Mouse (Mus musculus): Measurements from ENCODE around the gene Tysnd1.

Gene Tysnd1

DNA sequence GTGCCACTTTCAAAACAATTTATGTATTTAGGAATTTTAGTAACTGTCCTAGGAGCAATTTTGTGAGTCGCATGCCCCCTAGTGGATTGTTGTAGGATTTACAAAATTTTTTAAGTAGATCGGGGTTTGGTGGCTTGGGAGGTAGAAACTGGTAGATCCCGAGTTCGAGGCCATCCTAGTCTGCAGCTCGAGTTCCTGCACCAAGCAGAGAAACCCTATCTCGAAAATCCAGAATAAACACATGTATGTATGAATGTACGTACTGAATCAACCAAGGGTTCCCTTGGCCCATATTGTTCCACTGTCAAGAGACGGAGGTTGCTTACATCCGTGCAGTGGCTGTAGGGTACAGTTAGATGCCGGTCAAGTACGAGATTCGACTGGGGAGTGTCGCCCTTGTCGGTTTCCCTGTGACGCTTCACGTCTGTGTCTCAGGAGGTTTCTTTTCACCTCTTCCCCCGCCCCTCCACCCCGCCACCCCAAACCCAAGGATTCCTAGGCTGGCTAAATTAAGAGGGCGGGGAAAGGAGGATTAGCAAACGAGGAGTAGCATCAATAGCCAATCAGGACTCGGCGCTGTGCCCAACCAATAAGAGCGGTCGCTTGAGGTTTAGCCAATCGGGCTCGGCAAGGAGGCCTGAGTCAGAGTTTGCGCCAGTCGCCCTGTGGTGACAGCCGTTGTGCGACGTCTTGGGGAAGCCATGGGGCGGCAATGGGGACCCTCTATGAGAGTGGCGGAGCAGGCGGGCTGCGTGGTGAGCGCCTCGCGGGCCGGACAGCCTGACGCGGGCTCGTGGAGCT lies at the start of gene Tysnd1:
Gene Tysnd1 (plus strand): TSS at position 645 of the 801 bp plus-strand sequence.
- DNase-seq (ENCODE audit: low spot score in 2 of 2), result peak; percentile 98 to 99

DNA sequence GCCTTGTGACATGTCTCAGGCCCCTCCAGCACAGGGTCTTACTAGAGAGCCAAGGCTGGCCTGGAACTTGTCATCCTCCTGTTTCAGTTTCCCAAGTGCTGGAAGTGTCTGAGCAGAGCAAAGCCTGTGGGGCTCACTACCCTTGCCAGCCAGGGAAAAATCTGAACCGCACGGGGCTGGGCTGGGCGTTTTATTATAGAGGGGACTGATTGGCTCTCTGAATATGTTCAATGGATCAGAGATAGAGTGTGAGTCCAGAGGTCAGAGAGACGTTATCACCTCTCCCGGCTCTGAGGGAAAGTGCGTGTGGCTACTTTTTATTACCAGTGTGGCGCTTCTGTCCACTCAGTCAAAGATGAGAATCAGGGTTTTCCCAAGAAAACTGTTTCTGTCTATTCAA lies 48.8 kb upstream of the Tysnd1 start:
- DNase-seq (ENCODE audit: low spot score in 2 of 2), result no peak

DNA sequence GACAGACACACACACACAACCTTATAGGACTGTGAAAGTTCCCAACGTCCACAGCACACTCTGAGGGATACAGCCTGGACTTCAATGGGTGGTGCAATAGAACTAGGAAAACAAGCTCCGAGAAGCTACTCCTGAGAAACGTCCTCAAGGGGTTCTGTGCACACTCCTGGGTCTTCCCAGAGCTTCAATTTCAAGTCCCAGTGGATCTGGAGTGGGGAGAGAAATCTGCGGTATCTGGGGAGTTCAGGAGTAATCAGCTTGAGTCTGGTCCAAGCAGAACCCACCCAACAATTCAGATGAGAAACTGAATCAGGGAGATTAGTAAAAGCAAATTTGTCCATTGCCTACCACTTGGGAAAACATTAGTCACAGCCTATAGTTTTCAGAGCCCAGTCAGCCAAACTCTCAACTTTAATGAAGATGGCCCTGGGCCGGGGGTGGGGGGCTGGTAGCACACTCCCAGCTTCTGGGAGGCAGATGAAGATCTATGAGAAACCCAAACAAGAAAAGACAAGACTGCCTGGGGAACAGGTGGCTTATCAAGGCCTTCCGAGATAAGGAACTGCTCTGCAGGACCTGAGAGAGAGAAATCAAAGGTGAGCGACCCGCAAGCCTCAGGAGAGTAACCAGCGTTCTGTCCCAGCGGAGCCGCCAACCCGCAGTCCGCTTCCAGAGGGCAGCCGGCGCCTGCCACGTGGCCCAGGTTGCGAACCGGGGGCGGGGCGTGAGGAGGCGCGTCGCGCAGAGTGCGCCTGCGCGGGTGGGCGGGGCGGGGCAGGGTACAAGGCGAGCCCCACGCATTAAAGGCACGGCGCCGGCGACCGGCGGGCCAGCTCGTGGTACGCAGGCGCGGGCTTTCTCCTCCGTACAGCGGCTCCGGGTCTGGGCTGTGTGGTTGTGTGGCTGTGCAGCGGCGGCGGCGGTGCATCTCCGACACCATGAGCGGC lies 47.3 kb upstream of the Tysnd1 start, which contains the start of gene Ppa1:
Gene Ppa1 (plus strand): TSS at position 763 of the 947 bp plus-strand sequence.
- DNase-seq (ENCODE audit: low spot score in 2 of 2), result peak; percentile 84 to 85

DNA sequence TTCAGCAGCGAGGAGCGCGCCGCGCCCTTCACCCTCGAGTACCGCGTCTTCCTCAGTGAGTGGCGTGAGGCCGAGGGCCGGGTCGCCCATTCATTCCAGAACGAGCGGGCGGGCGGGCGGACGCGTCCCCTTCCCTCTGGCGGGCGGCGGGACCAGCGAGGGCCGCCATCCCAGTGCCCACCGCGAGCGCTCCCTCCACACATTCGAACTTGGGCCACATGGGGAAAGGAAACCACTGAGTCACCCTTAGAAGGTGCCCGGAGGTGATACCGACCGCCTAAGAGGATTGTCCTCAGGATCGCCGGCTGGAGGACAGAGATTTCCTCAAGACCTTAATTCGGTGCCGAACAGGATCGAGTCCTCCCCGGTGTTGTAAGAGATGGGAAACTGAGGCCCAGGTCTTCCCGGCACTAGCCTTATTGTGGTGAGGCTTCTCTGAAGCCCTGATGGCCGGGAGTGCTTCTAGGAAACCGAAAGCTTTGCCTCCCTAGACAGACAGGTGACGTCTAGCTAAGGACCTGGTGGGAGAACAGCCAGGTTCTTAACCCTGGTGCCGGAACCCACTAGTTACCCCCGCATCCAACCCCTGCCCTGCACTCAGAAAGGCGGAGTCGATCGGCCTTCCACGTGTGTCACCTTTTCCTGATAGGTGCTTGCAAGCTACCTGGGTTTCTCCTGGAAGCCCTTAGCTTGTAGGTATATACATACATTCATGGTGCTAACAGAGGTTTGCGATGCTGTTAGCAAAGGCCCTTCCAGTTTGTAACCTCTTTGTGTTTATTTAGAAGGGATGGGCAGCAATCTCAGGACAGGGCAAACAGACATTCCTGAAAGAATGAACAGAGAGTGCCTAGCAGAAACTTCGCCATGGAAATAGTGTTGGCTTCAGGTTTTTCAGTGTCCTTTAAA lies 46.3 kb upstream of the Tysnd1 start:
- DNase-seq (ENCODE audit: low spot score in 2 of 2), result peak; percentile 22

DNA sequence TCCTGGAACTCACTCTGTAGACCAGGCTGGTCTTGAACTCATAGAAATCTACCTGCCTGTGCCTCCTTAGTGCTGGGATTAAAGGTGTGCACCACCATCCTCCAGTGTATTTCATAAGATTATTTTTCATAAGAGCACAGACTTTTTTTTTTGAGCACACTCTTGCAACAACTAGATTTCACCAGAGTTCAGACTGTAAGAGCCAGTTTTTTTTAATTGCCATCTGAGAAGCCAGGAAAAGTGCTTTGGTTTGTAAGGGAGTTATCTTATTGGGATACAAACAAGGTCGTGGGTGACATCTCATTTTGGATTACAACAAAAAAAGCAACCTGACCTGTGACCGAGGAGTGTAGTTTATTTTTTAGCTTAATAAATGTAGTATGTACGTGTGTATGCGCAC lies 41.2 kb upstream of the Tysnd1 start:
- no peak for DNase-seq (ENCODE audit: low spot score in 2 of 2)

DNA sequence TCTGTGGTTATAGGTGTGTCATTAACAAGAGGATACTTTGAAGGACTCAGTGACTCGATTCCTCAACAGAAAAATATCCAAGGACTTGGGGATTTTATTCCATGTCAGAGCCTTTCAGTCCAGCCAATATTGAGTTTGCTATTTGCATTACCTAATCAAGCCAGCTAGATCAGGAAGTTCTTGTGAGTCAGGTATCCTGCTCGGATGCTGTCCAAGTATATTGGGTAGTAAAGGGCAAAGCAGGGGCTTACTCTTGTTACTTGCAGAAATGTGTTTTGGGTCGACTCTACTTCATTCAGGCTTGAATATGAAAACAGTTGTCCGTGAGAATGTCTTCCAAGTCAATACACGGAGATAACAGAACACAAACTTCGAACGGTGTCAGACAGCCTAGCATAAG lies 40.6 kb upstream of the Tysnd1 start:
- no peak for DNase-seq (ENCODE audit: low spot score in 2 of 2)

DNA sequence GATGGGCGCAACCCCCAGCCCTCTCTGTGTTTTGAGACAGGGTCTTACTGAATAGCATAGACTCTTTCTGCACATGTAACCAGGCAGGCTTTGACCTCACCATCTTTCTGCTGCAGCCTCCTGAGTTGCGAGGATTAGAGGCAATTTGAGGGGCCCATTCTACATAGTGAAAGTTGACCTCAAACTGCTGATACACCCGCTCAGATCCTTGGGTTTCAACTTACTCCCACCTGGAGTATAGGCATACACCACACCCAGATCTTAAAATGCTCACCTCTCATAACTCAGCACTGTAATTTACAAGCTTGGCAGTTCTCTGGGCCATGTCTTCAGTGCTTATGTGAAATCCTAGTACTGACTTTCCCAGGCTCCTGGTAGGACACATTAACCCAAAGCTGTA lies 40.1 kb upstream of the Tysnd1 start:
- DNase-seq (ENCODE audit: low spot score in 2 of 2), result no peak

DNA sequence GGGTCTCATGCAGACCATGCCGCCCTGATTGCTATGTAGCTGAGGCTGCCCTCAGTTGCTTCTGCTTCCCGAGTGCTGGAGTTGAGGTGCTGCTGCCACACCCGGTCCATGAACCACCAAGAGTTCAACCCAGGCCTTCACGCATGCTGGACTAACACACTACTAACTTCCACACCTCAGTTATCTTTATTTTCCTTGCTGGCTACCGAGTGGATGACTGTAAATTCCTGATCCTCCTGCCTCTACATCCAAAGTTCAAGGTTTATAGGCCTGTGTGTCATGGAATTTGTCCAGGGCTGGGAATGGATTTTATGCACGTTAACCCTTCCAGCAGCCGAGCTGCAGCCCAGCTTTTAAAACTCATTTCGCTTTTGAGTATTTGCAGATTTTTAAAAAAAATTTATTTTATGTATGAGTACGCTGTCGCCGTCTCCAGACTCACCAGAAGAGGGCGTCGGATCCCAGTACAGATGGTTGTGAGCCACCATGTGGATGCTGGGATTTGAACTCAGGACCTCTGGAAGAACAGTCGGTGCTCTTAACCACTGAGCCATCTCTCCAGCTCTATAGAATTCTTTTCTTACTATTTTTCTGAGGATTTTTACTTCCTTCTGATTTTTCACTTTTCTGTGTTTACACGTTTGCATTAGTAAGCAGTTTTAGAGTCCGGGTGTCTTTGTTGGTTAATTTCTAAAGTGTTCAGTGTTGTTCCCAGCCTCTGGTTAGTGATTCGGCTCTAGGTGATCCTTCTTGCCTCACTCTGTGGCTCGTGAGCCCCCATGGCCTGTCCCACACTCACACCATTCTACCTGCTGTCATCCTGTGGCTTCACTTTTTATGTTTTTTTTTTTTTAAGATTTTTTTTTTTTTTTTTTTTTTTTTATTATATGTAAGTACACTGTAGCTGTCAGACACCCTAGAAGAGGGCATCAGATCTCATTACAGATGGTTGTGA lies 38.1 kb upstream of the Tysnd1 start:
- no peak for DNase-seq (ENCODE audit: low spot score in 2 of 2)

DNA sequence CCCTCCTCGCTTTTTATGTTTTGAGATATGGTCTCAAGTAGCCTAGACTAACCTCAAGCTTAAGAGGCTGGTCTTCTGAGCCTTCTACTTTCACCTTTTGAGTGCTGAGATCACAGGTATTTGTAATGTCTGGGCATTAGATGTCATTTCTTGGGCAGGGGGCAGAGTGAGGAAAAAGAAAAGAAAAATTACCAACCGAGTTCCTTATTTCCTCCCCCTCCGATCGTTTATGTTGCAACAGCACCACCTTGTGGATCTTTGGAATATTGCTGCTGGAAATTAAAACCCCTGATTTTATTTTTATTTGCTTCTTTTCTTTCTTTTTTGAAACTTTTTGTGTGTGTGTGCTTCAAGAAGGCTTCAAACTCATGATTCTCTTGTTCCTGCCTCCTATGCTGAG lies 37.3 kb upstream of the Tysnd1 start:
- peak in 1 of 2 experiments; percentile 42 for DNase-seq (ENCODE audit: low spot score in 2 of 2)

DNA sequence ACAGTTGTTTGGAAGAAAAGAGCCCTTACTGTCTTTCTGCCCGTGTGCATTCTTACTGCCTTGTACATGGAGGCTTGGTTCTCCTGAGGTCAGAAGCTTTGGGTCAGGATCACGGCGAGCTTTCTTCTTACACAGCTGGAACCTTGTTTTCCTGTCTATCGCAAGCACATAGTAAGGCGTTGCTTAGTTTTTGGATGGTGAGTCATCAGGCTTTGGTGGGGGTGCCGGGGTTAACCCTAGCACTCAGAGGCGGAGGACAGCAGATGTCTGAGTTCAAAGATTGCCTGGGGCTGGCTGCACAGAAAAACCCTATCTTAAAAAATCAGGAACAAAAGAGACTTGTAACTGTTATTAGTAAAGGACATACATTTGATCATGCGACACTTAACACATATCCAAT lies 33.4 kb upstream of the Tysnd1 start:
- no peak for DNase-seq (ENCODE audit: low spot score in 2 of 2)

DNA sequence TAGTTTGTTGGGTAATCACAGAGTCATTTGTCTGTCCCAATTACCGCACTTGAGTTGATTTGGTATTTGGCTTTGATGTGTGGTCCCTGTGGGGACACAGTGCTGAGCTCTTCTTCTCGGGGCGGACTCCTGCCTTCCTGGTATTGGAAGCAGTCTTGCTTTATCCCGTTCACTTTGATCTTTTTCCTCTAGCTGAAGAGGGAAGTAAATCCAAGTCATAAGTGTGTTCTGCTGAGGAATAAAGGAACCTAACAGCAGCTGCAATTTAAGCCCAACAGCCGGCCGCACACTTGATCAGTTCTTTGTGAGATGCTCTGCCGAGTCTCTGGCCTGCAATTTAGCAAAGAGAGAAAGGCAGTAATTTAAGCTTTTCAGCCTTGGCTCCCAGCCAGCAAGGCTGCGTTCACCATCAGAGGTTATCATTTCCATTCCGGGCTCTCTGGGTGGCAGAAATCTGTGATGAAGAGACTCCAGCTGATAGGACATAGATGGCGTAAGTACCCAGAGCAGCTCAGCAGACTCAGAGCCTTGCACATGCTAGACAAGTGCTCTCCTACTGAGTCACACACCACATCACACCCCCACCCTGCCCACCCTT lies 32.8 kb upstream of the Tysnd1 start:
- no peak for DNase-seq (ENCODE audit: low spot score in 2 of 2)

DNA sequence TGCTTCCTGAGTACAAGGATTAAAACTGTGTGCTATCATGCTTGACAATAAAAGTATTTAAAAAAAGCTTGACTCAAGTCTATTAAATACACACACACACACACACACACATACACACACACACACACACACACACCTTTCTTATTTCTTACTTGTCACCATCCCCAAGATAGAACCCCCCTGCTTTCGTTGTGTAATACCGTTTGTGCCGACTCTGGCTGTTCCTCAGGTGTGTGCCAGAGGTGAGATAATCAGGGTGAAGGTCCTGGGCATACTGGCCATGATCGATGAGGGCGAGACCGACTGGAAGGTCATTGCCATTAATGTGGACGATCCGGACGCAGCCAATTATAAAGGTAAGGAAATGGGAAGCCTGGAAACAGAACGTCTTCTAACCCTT lies 30.2 kb upstream of the Tysnd1 start:
- no peak for DNase-seq (ENCODE audit: low spot score in 2 of 2)

DNA sequence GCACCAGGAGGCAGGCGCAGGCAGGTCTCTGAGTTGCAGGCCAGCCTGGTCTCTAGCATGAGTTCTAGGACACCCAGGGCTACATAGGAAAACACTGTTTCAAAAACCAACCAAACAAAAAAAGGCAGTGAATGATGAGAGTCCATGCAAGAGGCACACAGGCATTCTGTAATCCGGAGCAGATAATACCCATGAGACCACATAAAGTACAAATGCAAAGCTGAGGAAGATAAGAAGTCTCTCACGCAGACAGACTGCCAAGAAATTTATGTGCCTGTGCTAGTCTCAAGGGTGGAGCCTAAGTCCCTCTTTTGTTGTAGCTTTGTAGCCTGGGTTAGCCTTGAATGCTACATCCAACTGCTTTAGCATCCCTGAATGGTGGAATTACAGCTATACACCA lies 29.7 kb upstream of the Tysnd1 start:
- DNase-seq (ENCODE audit: low spot score in 2 of 2), result no peak

DNA sequence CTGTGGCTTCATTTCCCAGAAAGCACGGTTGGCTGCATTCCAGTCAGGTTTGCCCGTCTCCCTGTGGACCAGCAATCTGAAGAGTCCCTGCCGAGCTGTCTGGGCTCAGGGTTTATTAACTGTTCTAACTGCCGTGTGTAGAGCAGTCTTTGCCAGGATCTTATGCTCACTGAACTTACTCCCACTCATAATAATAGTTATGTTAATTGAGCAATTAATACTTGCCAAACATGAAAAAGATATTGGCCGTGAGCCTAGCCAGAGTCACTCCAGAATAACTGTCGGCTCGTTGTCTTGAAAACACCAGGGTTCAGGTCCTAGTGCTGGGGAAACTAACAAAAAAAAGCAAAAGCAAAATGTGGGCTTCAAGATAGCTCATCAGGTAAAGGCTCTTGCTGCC lies 26.0 kb upstream of the Tysnd1 start:
- DNase-seq (ENCODE audit: low spot score in 2 of 2), result no peak

DNA sequence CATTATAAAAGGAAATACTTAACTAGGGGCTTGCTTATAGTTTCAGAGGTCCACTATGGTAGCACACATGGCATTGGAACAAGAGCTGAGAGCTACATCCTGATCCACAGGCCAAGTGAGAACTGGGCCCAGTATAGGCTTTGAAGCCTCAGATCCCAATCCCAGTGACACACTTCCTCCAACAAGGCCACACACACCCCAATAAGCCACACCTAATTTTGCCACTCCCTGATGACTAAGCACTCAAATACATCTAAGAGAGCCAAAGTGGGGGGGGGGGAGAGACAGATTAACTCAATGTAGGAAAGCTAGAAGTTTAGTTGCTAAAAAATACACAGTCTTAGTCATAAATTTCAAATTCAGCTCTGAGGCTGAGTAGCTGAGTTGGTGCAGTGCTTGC lies 25.4 kb upstream of the Tysnd1 start:
- DNase-seq (ENCODE audit: low spot score in 2 of 2), result no peak

DNA sequence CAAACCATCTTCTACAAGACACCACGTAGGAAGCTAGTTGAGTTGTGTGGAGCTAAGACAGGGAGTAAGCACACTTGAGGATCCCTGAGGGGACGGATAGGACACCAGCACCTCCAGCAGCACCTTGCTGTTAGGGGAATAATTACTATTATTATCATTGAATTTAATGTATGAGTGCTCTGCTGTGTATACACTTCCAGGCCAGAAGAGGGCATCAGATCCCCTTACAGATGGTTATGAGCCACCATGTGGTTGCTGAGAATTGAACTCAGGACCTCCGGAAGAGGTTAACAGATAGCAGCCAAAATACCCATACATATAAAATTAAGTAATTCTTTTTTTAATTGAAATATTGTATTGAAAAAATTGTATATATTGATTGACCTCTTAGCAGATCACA lies 24.6 kb upstream of the Tysnd1 start:
- DNase-seq (ENCODE audit: low spot score in 2 of 2), result no peak

DNA sequence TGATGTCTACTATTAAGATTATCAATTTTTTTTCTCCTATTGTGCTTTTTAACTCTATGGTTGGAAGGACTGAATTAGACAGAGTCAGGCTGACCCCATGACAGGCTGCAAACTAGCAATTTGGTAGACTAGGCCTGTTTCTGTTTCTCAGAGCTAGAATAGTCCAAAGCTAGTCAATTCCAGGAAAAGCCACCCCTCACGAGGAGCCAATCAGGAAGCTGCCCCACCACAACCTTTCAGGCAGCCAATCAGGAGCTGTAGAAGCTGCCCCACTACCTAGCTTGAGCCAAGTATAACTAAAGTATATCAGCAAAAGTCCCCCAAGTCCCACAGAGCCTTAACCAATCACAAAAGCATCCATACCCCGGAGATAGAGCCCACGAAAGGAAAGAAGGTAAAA lies 19.4 kb upstream of the Tysnd1 start:
- no peak for DNase-seq (ENCODE audit: low spot score in 2 of 2)

DNA sequence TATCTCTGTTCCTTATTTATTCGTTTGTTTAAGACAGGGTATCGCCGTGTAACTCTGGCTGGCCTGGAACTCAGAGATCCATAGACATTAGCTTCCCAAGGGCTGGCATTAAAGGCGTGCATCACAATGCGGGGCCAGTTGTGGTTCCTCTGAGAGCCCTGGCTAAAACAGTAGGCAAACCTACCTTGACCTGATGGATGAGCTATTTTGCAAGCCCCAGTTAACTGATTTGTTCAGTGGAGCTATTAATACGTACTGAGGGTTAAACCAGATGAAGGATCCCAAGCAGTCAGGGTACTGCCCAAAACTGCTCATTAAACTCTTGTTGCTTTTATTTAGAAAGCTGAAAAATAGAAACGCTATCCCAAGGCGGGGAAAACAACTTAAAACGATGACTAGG lies 15.8 kb upstream of the Tysnd1 start:
- no peak for DNase-seq (ENCODE audit: low spot score in 2 of 2)

DNA sequence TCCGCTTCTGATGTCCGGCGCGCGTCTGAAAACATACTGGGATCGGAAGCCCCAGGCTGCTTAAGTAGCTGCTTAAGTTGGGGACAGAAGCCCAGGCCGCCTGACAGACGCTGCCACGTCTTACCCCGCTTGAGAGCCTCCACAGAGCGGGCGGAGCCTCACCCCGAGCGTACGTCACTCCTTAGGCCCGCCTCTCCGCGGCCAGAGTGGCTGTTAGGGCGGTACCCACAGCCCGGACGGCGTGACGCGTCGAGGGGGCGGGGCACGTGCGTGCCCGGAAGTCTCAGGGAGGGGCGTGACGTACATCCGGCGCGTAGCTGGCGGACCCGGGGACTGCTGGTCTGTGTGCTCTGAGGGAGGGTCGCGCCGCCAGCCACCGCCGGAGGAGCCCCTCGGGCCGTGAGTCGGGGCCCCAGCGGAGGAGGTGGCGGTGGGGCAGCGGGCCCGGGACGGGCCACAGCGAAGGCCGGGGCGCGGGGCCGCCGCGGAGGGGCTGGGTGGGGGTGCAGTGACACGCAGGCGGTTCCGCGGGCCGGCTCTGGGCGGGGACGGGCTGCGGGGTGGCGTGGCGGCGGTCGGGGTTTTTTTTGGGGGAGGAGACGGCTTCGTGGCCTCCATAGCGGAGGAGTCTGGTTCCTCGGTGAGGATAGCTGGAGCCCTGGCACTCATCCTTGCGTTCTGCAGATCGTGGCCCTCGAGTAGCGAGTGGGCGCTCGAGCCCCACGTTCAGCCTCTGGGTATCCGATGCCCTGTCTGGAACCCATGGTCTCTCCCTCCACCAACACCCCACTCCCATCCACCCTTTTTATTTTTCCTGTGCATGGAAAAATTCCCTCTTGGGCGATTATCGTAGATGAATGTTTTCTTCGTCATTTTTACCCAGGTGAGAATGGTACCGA lies 15.1 kb upstream of the Tysnd1 start, which contains the start of gene Sar1a:
Gene Sar1a (plus strand): TSS at position 285 of the 899 bp plus-strand sequence.
- DNase-seq (ENCODE audit: low spot score in 2 of 2), result peak; percentile 96 to 98

All from right cerebral cortex, adult 2 months (tissue).